Mouse (Mus musculus): ENCODE measurements around the gene Donson. TPM values are rescaled to one million over a fixed set of nuclear protein-coding genes. Genes with fewer than 3 reads are reported as not detected.

Donson gene
- polyA plus RNA-seq (2014; fragmentation: Illumina TruSeq; extraction: RNeasy Lipid Tissue Mini Kit (QIAGEN cat#74804); ENCODE audit: insufficient read depth, low read depth, low replicate concordance) = 5.1 TPM

DNA sequence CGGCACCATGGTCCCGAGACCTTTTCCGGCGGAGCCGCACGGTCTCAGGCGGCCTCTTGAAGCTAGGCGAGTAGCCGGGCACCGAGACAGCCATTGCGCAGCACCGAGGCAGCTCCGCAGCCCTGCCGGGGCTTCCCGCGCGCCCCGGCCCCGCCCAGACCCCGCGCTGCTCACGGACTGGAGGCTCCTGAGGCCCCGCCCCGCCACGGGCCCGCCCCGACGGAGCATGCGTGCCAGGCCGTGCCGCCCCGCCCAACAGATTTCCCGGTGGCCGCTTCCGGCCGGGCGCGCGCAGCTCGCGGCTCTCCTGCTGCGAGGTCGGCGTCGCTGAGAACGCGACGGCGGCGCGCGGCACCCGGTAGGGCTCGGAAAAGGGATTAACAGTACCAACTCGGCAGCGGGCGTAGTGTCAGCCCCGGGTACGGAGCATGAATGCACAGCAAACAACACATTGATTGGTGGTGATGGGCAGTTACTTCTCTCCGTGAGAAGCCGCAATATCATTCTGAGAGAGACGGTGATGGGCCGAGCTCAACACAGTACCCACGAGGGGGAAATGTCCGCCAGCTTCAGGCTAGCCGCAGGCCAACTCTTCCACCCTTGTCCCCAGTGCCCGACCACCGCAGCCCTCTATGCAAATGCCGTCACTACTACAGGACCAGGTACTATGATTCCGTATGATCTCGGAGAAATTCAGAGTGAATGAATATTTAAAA lies at the start of gene Donson:
TSS of gene Donson (minus strand) at position 152 of the 716 bp plus-strand sequence.

DNA sequence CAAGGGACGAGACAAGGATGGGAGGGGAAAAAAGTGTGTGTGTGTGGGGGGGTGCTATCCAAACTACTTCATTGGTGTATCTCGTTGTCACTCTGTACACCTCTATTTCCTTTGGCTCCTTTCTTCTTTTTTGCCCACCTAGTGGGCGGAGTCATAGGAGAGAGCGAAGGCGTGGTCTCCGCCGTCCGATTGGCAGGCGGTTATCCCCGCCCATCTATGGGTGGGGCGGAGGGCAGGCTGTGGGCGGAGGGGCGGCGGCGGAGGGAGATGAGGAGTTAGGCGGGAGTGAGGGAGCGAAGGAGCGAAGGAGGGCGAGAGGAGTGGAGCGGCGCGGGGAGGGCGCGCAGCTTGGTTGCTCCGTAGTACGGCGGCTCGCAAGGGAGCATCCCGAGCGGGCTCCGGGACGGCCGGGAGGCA lies 40.5 kb upstream of the Donson start, which contains the start of gene Itsn1:
TSS of gene Itsn1 (plus strand) at position 216 of the 417 bp plus-strand sequence.

DNA sequence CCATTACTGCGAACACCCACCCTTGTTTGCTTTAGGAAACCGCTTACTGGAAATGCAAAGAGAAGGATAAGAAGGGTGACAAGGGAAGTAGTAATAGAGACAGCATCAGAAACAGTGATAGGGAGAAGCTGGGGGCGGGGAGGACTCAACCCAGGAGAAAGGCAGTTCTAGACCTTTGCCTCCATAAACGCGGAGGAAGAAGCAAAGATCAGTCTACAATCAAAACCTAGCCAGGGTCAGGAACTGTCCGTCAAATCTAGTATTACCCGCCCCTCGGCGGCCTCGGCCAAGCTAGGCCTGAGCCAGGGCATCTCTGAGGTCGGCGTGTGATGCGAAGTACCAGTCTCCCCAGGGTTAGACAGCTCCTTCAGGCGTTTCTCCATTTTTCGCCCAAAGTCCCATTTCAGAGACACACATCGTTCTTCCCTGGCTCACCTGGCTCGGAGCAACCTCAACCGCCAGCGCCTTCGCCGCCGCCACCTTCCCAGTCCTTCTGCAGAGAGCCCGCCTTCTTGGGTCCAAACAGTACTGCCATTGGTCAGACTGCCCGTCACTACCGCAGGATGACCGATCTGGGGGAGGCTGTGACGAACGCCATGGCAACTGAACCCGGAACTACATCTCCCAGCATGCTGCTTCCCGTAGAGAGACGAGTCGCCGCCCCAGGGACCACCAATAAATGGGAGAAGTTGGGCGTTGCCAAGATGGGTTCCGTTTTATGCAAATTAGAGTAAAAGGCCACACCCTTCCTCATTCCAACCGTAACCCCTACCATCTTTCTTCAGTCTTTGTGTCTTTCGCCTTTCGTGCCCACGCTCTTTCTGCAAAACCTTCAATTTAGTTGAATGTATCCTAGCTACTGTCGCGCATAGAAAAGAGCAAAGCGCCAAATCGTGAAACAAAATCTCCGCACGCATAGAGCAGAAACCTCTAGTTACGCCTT lies 39.8 kb upstream of the Donson start, which contains the start of gene Cryzl1:
TSS of gene Cryzl1 (minus strand) at position 853 of the 943 bp plus-strand sequence.

GRCm38 (mm10) chr16:91647461-91648219 lies 40.9 kb downstream of the Donson start, which contains the start of gene Son:
TSS of gene Son (plus strand) at chr16:91647506.

GRCm38 (mm10) chr16:91646681-91647419 lies 41.7 kb downstream of the Donson start, which contains the start of gene Gart:
TSS of gene Gart (minus strand) at chr16:91646952.

Other genes with a start within 250 kb of the Donson start
- gene Ifnar1, start 203.5 kb downstream of the Donson start, polyA plus RNA-seq (2014; fragmentation: Illumina TruSeq; extraction: RNeasy Lipid Tissue Mini Kit (QIAGEN cat#74804); ENCODE audit: insufficient read depth, low read depth, low replicate concordance) = 22.3 TPM
- 23.4 TPM for gene Ifngr2, start 141.7 kb downstream of the Donson start, polyA plus RNA-seq (2014; fragmentation: Illumina TruSeq; extraction: RNeasy Lipid Tissue Mini Kit (QIAGEN cat#74804); ENCODE audit: insufficient read depth, low read depth, low replicate concordance)
- 80.1 TPM for gene Tmem50b, start 91.0 kb downstream of the Donson start, polyA plus RNA-seq (2014; fragmentation: Illumina TruSeq; extraction: RNeasy Lipid Tissue Mini Kit (QIAGEN cat#74804); ENCODE audit: insufficient read depth, low read depth, low replicate concordance)
- gene Dnajc28, start 69.7 kb downstream of the Donson start, polyA plus RNA-seq (2014; fragmentation: Illumina TruSeq; extraction: RNeasy Lipid Tissue Mini Kit (QIAGEN cat#74804); ENCODE audit: insufficient read depth, low read depth, low replicate concordance) = 2.6 TPM
- gene Gart, start 41.8 kb downstream of the Donson start, polyA plus RNA-seq (2014; fragmentation: Illumina TruSeq; extraction: RNeasy Lipid Tissue Mini Kit (QIAGEN cat#74804); ENCODE audit: insufficient read depth, low read depth, low replicate concordance) = 25.6 TPM
- 107 TPM for gene Son, start 41.3 kb downstream of the Donson start, polyA plus RNA-seq (2014; fragmentation: Illumina TruSeq; extraction: RNeasy Lipid Tissue Mini Kit (QIAGEN cat#74804); ENCODE audit: insufficient read depth, low read depth, low replicate concordance)
- 35.4 TPM for gene Cryzl1, start 40.2 kb upstream of the Donson start, polyA plus RNA-seq (2014; fragmentation: Illumina TruSeq; extraction: RNeasy Lipid Tissue Mini Kit (QIAGEN cat#74804); ENCODE audit: insufficient read depth, low read depth, low replicate concordance)
- gene Itsn1, start 40.5 kb upstream of the Donson start, polyA plus RNA-seq (2014; fragmentation: Illumina TruSeq; extraction: RNeasy Lipid Tissue Mini Kit (QIAGEN cat#74804); ENCODE audit: insufficient read depth, low read depth, low replicate concordance) = 9.3 TPM

All from lung, adult 10 weeks (tissue).